Mouse (Mus musculus) gastrocnemius, postnatal 14 days (tissue): ENCODE measurements around the gene Mesp2. TPM values are rescaled to one million over a fixed set of nuclear protein-coding genes. Genes with fewer than 3 reads are reported as not detected.

ENCODE experiments used
- DNase-seq: peaks from one replicate; pipeline ENCODE4 v3.0.0; 2021; ENCODE audit warnings: mixed read lengths
- intact Hi-C: fragments of 180-260 bp; cut with DNase I; formaldehyde crosslinking; loops from one replicate; pipeline ENCODE4 v1.15.1; 2025; ENCODE audit warnings: low total_unique reads
- total RNA-seq, 2 experiments: library from RNA; stranded (reverse); gene quantifications; 2 replicates each; pipeline ENCODE4 v1.2.3; 2021

Mesp2 gene
- total RNA-seq, 2 experiments from 2014 or later: not detected

GRCm38 (mm10) chr7:79801391-79801790 is 9.1 kb upstream of the Mesp2 start:
- DNase-seq: no peak
- intact Hi-C loops: no loop called here

DNA sequence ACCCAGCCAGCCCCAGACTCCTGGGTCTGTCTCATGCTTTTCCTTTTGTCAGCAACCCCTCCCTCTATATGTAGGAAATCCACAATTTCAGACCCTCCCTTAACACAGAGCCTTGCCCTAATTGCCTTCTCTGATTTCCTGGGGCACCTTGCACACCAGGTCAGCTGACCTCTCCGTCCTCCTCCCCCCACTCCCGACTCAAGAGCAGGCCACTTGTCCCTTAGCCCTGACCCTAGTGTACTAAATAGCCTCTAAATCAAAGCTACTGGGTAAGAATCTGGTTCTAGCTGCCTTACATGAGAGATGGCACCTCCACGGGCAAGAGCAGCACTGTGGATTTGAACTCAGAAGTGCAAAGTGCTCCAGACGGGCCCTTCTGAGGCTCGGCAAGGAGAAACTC is 8.5 kb upstream of the Mesp2 start:
- intact Hi-C loops: no loop called here
- no peak for DNase-seq

- intact Hi-C loops: no loop called here
- DNase-seq: no peak
Observed at GRCm38 (mm10) chr7:79803887-79804286, 6.6 kb upstream of the Mesp2 start.

DNA sequence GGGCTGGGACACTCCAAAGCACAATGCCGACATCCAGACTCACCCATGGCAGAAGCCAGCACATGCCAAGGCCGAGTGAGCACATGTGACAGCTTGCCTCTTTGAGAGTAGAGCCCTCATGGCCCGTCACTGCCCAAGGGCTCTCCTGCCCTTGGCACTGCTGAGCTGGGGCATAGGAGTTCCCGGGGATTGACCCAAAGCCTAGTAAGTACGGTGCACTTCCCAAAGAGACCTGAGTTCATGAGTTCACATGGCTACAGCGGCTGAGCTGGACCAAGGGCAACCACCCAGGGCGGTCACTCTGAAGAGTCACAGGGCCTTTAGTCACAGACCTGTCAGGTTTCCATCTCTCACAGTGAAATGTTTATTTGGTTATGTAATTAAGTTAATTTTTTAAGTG is 2.0 kb upstream of the Mesp2 start:
- intact Hi-C loops: no loop called here
- no peak for DNase-seq

GRCm38 (mm10) chr7:79813409-79813808 is 2.9 kb downstream of the Mesp2 start:
- no peak for DNase-seq
- intact Hi-C loops: no loop called here

- no peak for DNase-seq
- intact Hi-C loops: no loop called here
Observed at GRCm38 (mm10) chr7:79818321-79818720, 7.8 kb downstream of the Mesp2 start.

DNA sequence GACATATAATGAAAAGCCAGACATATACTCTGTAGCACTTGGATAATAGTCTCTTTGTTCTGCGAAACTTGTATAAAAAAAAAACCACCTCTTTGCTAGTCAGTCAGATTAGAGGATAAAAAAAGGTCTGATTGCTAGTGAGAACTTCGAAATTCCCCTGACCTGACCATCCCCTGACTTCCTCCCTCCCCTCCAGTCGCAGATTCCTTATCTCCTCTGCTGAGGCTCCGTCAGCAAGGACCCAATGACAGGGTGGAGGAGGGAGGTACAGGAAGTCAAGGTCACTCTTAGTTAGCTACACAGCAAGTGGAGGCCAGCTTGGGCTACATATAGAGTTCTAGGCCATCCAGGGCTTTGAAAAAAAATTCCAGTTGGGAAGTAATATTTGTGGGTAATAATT is 9.0 kb downstream of the Mesp2 start:
- no peak for DNase-seq
- intact Hi-C loops: no loop called here

DNA sequence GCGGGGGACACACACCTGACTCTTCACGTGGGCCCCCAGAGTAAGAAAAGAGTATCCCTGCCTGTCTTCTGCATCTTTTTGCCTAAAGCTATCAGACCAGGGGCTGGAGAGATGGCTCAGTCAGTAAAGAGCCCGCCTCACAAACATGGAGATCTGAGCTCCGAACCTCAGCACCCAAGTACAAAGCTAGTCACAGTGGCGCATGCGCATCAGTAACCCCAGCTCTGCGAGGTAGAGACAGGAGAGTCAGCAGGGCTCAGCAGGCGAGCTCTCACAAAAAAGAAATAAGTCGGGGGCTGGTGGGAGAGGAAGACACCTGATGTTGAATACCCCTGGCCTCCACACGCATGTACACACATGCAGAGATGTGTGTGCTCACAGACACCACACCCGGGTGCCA is 9.5 kb downstream of the Mesp2 start:
- intact Hi-C loops: no loop called here
- no peak for DNase-seq

DNA sequence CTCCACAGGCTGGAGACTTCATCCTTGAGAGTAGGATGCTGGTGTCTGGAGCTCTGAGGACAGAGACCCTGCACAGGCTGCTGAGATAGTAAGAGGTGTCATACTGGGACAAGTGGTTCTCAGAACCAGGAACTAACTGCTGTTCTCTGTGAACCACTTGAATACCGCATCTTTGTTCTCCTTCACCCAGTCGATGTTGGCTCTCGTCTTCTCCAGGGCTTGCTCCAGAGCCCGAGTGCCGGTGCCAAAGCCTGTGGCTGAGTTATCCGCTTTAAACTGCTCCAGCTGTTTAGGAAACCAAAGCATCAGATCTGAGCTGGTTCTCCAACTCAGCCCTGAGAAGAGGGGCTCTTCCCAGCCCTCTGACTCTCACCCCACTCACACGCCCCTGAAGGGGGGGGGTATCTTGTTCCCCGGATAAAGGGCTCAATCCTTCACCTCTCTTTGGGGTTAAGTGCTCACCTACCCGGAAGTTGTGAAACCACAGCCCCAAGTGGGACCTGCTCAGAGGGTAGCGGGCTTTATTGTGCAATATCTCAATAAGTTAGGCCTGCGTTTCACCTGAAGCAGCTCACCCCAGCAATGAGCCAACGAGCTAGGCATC is 11.7 kb downstream of the Mesp2 start:
- DNase-seq: no peak
- intact Hi-C loops: no loop called here

- intact Hi-C loops: no loop called here
- DNase-seq: no peak
Observed at GRCm38 (mm10) chr7:79828341-79828740, 17.8 kb downstream of the Mesp2 start.

- intact Hi-C loops: no loop called here
- DNase-seq: no peak
Observed at GRCm38 (mm10) chr7:79831145-79831544, 20.6 kb downstream of the Mesp2 start.

DNA sequence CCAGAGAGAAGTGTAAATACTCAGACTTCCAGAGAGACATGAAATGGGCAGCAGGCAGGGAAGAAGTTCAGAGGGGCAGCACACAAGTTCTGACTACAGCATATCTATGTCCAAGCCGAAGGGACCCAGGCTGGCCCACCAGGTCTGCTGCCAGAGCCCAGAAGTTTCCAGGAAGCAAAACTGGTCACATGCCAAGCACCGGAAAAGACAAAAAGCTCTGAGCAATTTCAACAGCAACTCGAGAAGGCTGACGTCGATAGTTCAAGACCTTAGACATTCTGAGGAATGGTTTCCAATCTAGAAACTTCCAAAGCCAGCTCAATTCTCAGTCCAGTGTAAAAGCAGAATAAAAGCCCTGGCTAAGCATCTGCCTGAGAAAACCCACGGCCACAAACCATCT is 21.1 kb downstream of the Mesp2 start:
- intact Hi-C loops: no loop called here
- no peak for DNase-seq

DNA sequence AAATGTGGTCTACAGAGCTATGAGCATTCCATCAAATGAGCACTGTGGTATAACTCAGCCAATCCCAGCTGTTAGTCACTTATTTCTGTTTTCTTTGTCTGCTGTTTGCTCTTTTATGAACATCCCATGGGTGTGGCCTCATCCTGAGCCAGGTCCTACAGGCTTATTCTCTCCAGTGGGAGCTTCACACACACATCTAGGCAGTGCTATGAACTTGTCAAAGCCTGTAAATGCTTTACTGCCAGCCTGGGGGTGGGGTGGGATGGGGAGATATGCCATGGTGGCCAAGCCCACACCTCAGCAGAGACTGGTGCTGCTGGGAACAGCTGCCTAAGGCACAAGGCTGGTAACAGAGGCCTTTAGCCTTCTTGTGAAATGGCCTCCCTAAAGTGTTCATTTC is 22.5 kb downstream of the Mesp2 start:
- intact Hi-C loops: no loop called here
- no peak for DNase-seq

DNA sequence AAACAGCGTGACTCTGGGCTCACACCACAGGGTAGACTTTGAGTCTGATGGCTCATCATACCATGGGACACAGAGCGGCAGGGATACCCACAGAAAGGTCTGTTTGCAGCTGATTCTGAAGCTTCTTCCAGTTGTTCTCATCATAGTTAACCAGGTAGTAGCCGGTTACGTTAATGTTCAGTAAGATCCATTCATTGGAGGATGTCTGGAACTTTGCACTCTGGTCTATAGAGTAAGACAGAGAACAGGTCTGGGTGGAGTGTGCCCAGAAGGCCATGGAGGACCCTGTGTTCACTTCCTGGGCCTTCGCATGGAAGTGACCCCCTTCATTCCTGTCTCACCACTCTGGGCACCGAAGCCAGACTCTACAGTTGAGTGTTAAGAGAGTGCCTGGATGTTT is 24.7 kb downstream of the Mesp2 start:
- no peak for DNase-seq
- intact Hi-C loops: no loop called here

DNA sequence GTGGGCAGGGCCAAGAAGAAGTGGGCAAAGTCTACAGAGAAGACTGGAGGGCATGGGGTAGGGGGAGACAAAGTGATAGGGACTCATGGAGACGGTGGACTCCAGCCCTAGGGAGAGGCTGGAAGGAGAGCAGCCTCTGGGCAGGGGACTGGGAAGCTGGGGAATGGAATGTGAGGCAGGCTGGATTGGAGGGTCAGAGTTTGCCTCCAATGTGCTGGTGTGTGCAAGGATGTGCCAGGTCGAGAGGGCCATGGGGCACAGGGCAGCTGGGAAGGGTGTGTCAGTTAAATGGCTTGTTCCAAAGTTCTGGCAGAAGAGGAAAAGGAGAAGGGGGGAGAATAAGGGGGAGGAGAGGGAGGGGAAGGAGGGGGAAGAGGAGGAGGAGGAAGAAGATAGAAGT is 26.7 kb downstream of the Mesp2 start:
- intact Hi-C loops: no loop called here

DNA sequence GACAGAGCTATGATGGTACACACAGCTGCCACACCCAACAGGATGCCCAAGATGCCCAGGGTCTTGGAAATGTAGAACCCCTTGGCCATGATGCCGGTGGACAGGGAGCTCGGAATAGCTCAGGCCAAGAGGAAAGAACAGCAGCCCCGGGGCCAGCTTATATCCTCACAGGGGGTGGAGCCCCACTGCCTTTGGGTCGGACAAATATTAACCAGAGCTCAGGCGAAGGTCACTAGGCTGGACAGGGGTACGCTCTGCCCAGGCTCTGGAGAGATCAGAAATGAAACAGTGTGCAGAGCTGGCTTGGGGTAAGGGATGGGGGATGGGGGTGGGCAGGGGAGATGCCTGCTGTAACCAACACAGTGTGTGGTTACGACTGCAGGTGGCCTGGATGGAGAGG is 31.6 kb downstream of the Mesp2 start:
- intact Hi-C loops: no loop called here

More for the DNA sequence above, 26.7 kb downstream of the Mesp2 start:
- DNase-seq: no peak

GRCm38 (mm10) chr7:79844090-79844802 is 33.7 kb downstream of the Mesp2 start:
- no peak for DNase-seq
- intact Hi-C loops: no loop called here

More for the DNA sequence above, 31.6 kb downstream of the Mesp2 start:
- no peak for DNase-seq

DNA sequence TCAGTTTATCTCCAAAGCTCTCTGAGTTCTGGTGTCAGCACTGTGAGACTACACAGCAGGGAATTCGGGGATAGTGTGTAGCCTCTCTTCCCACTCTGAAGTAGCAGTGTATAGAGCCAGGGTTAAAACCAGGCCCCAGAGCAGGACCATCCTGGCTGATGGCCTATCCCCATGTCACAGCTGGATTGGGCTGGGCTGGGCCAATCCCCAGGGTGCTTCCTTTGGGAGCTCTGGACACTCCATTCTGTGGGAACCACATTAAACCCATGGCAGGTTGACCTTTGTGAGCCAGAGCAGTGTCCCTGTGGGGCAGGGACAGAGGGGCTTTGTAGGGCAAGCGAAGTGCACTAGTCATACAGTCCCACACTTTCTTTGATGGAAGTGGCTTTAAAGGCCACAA is 35.8 kb downstream of the Mesp2 start:
- intact Hi-C loops: no loop called here
- DNase-seq: no peak

DNA sequence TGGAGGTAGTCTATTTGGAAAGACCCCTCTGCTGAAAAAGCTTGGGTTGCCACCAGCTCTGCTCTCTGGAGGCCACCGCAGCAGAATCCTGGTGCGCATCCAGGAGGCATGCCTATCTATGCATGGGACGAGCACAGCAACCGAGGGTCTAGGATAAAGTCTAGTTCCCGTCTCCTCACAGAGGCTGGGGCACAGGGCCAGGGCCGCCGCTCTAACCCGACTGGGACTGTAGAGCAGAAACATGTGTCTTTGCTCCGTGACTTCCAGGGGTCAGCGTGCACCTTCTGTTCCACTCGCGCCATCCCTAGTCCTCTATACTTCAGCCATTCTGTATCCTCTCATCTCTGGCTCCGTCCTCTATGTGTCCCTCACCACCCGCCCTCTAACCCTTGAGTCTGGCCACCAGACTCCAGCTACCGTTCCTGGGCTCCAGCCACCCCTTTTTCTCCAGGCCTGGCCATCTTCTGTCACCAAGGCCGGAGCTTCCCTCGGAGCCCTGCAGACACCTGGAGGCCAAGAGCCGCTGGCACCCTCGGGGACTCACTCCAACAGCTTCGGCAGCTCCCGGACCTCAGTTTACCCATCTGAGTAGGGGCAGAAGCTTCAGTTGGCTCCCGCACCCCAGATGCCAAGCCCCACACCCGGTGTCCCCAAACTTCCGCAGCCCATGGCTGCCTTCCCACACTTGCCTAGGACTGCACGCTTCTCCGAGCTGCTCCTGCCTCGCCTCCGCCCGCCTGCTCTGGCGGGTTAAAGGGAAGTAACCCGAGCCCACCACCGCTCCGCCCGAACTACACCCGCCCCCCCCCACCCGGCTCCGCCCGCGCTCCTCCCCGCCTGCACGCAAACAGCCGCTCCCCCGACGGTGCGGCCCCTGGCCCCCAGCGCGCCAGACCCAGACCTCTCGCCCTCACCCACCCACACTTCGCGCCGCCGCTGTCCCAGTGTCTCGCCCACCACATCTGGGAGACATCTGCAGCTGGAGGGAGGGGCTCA is 37.2 kb downstream of the Mesp2 start:
- peak; percentile 68 for DNase-seq
- intact Hi-C loops: no loop called here

- intact Hi-C loops: no loop called here
- no peak for DNase-seq
Observed at GRCm38 (mm10) chr7:79856305-79856704, 45.8 kb downstream of the Mesp2 start.
